10 mouse cellular contexts compared by ENCODE assay signal in the genomic region with DNA sequence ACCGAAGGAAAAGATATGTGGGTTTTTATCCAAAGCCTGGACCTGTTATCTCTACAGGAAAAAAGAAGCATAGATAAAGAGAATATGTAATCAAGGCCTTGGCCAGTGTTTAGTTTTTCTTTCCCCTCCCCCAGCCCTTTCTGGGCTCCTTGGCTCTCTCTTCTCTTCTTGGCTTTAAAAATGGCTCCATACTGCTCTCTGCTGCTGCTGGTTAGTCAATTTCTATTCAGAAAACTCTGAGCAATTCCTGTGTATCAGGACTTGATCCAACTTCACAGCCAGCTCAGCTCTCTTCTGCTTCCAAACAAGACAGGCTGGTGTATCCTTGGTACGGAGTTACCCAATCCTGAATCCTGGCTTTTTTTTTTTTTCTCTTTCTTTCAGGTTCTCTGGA.
DNase-seq lines count a peak whose midpoint lies in the region; ATAC-seq and TF ChIP-seq lines count a peak whose summit lies in the region.
"Had no signal": no experiment of that assay in that cellular context is flagged by ENCODE, and none has a peak within 500 bp of the region (broad histone marks: within the 10 kb centered on the region; RNA-seq: fewer than 3 reads in every experiment).

No protein-coding gene starts in this region.

- H3K36me3 ChIP-seq in kidney, postnatal 0 days (ENCODE audit: insufficient read depth, low read length): no peaks in the 10 kb centered on the region
- no peaks in the 10 kb centered on the region for H3K36me3 ChIP-seq in kidney, adult 2 months (ENCODE audit: control insufficient read depth, insufficient read depth, low read length)
- H3K36me3 ChIP-seq: embryonic facial prominence, embryonic 13.5 days had no signal

- ATAC-seq in kidney, postnatal 0 days (replicated peaks; ENCODE audit: low FRiP score, low read depth): 0 out of 2 replicates have a peak, but pooled peaks have one; percentile 21

- no peak overlapping the region for H3K4me3 ChIP-seq in kidney, postnatal 0 days (replicated peaks; ENCODE audit: low read depth, low read length)
- H3K4me3 ChIP-seq in kidney, adult 2 months (ENCODE audit: insufficient read depth, low read depth, low read length): no peak overlapping the region
- H3K4me3 ChIP-seq: embryonic facial prominence, embryonic 13.5 days had no signal

- peak; percentile 54; the same call in 1 of the 2 replicates for TF ChIP-seq CTCF in kidney, postnatal 0 days (IDR thresholded peaks at IDR 0.05; ENCODE audit: low read depth)
- no peak for TF ChIP-seq CTCF in kidney, adult 2 months (conservative IDR thresholded peaks at IDR 0.05; ENCODE audit: insufficient read depth, insufficient read length, low read depth, low read length)

- no peak for TF ChIP-seq POLR2A in kidney, adult 2 months (IDR thresholded peaks at IDR 0.05; ENCODE audit: low read depth, low read length)

- no peak overlapping the region for H3K9ac ChIP-seq in kidney, postnatal 0 days (ENCODE audit: low read depth, low read length)
- H3K9ac ChIP-seq: embryonic facial prominence, embryonic 13.5 days had no signal

- H3K27ac ChIP-seq in kidney, postnatal 0 days: no peak overlapping the region
- no peak overlapping the region for H3K27ac ChIP-seq in kidney, adult 2 months (ENCODE audit: insufficient read depth, low read depth, low read length)
- H3K27ac ChIP-seq: embryonic facial prominence, embryonic 13.5 days; macrophage had no signal

- no peaks in the 10 kb centered on the region for H3K9me3 ChIP-seq in kidney, postnatal 0 days (replicated peaks; ENCODE audit: low read length)
- H3K9me3 ChIP-seq: embryonic facial prominence, embryonic 13.5 days had no signal

- H3K27me3 ChIP-seq in kidney, postnatal 0 days (ENCODE audit: insufficient read depth, low read length): no peaks in the 10 kb centered on the region
- H3K27me3 ChIP-seq in kidney, adult 2 months (replicated peaks; ENCODE audit: control insufficient read depth, insufficient read depth, low read length): no peaks in the 10 kb centered on the region
- H3K27me3 ChIP-seq: embryonic facial prominence, embryonic 13.5 days had no signal

- H3K4me1 ChIP-seq in kidney, postnatal 0 days (replicated peaks; ENCODE audit: insufficient read depth, low read length): no peaks in the 10 kb centered on the region
- H3K4me1 ChIP-seq in kidney, adult 2 months (ENCODE audit: control insufficient read depth, insufficient read depth, low read length): no peaks in the 10 kb centered on the region

- H3K4me2 ChIP-seq in kidney, postnatal 0 days (ENCODE audit: low read length): no peak overlapping the region
- H3K4me2 ChIP-seq: embryonic facial prominence, embryonic 13.5 days had no signal

- peak; percentile 85 for DNase-seq in kidney, postnatal 0 days (ENCODE audit: low spot score)
- DNase-seq in kidney, adult 2 months: no peak
- peak; percentile 58 for DNase-seq in cerebellum, adult 9-10 months
- peak; percentile 7 to 38 for DNase-seq in heart, adult 9 months (ENCODE audit: low spot score in 2 of 2)
- DNase-seq in kidney, postnatal 14 days: peak; percentile 14
- DNase-seq in lung, postnatal 36 days: peak; percentile 63
- peak; percentile 1 for DNase-seq in skeletal muscle tissue, adult 2 months (ENCODE audit: low read depth, low spot score)
- DNase-seq in thymus, postnatal 25 days: no peak

- 43% methylated on average over 2 of the region's 2 CpGs for WGBS in kidney, postnatal 0 days
- WGBS in kidney, adult 2 months: 63% methylated on average over 2 of the region's 2 CpGs

Comparison
In these comparisons a context has a peak if more than half of its experiments do, and no peak if none do; other contexts are left out.
1. DNase-seq: peak in kidney, postnatal 0 days (single experiment), cerebellum, adult 9-10 months (single experiment), heart, adult 9 months (2 of 2), kidney, postnatal 14 days (single experiment), lung, postnatal 36 days (single experiment) and skeletal muscle tissue, adult 2 months (single experiment); none in kidney, adult 2 months (single experiment) and thymus, postnatal 25 days (single experiment).